Mouse (Mus musculus) adrenal gland, postnatal 36 days (tissue): ENCODE measurements around the gene Ptgr1. TPM values are rescaled to one million over a fixed set of nuclear protein-coding genes. Genes with fewer than 3 reads are reported as not detected.

Experiments used
- DNase-seq, 2 experiments: peaks; one replicate each; pipeline ENCODE4 v3.0.0; 2021; ENCODE audit warnings: mixed read lengths in 1 of 2
- total RNA-seq, 2 experiments: library from RNA; stranded (reverse); gene quantifications; 2 replicates each; pipeline ENCODE4 v1.2.3; 2021

Ptgr1 gene
- total RNA-seq, 2 experiments from 2014 or later = 19.2 to 30.0 TPM

DNA sequence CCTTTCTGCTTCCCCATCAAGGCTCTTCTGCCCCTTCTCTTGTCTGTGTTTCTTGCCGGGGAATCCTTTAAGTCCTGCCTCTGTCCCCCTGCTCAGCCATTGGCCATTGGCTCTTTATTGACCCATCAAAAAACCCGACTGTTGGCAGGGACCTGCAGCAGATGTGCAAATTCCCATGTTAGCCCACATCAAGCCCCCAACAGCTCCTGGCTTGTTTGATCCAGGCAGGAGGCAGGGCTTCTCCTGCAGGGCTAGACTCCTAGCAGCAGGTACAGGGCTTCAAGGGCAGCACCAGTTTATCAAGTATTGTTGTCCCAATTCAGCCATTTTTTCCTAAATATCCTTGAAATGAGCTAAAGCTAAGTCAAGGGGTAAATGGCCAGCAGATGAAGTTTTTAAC is 60.8 kb downstream of the Ptgr1 start:
- no peak for DNase-seq

DNA sequence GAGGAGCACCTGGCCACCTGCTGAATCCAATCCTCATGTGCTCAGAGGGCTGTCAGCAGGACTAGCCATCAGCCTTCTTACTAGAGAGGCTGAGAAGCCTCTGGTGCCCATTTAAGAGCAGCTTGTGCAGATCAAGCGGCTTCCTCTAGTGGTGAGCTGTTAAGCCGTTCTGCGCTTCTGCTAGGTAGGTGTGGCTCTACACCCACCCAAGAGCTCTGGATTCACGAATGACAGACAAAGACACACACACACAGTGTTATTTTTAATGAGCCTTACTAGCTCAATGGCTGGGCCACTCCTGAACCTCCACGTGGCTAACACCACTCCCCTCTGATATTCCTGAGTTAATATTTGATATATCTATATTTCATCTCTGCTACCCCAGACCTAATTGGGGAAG is 61.3 kb downstream of the Ptgr1 start:
- DNase-seq = no peak

DNA sequence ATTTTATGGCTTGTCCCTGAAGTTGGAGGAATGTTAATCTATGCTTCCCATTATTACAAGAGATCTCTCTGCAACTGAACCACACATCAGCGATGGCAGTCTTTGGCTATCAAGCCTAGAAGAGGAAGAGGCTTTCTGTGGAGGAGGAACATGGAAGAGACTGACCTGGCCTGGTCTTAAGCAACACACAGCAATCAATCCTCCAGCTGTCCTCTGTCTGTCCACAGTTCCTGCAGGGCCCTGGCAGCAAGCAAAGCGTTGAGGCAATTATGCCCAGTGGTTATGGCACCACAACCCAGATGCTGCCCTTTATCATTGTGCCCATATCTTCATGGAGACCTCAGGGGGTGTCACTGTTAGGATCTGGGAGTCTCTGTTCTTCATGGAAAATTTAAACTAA is 63.0 kb downstream of the Ptgr1 start:
- DNase-seq = no peak

Other genes starting within 250 kb of the Ptgr1 start
- gene Olfr267, start 199.4 kb downstream of the Ptgr1 start, total RNA-seq = under 1 TPM; 0.26 to 0.56 TPM
- 100 to 1,000 TPM; 153 to 179 TPM for gene Ecpas, start 74.4 kb downstream of the Ptgr1 start, total RNA-seq
- 1 to 10 TPM; 1.7 to 2.8 TPM for gene Zkscan16, start 43.5 kb downstream of the Ptgr1 start, total RNA-seq
- 10 to 100 TPM; 14.0 to 18.3 TPM for gene Dnajc25, start 7.9 kb upstream of the Ptgr1 start, total RNA-seq
- 1 to 10 TPM; 3.0 to 6.2 TPM for gene Gm20503, start 16.1 kb upstream of the Ptgr1 start, total RNA-seq
- gene Gng10, start 48.0 kb upstream of the Ptgr1 start, total RNA-seq = 10 to 100 TPM; 32.9 to 33.2 TPM
- gene AI481877, start 151.9 kb upstream of the Ptgr1 start, total RNA-seq = not detected
- gene Ugcg, start 202.1 kb upstream of the Ptgr1 start, total RNA-seq = 10 to 100 TPM; 40.2 to 46.3 TPM